Mouse (Mus musculus): ENCODE measurements at regions not wholly inside any gene's neighbourhood (a gene's known extent, or its start where the extent isn't known, plus 50 kb on each side); places are given as distances from the start of the nearest gene placed in this dataset.

GRCm38 (mm10) chr2:138640654-138641053, 384.3 kb downstream of the Btbd3 start:
- in situ Hi-C loops (cut with MboI; ENCODE audit: unreplicated experiment in 2 of 2), result no loop called here

- in situ Hi-C loops (cut with MboI; ENCODE audit: unreplicated experiment in 2 of 2), result no loop called here
Measured at GRCm38 (mm10) chr2:138641335-138641734, 385.0 kb downstream of the Btbd3 start.

GRCm38 (mm10) chr2:138648616-138649015, 392.3 kb downstream of the Btbd3 start:
- in situ Hi-C loops (cut with MboI; ENCODE audit: unreplicated experiment in 2 of 2), result no loop called here

- in situ Hi-C loops (cut with MboI; ENCODE audit: unreplicated experiment in 2 of 2), result no loop called here
Measured at GRCm38 (mm10) chr2:138659376-138659775, 403.0 kb downstream of the Btbd3 start.

- in situ Hi-C loops (cut with MboI; ENCODE audit: unreplicated experiment in 2 of 2), result no loop called here
Measured at GRCm38 (mm10) chr2:138670307-138670706, 413.9 kb downstream of the Btbd3 start.

GRCm38 (mm10) chr2:138674801-138675200, 418.4 kb downstream of the Btbd3 start:
- in situ Hi-C loops (cut with MboI; ENCODE audit: unreplicated experiment in 2 of 2), result no loop called here

- in situ Hi-C loops (cut with MboI; ENCODE audit: unreplicated experiment in 2 of 2), result no loop called here
Measured at GRCm38 (mm10) chr2:138675229-138676065, 419.1 kb downstream of the Btbd3 start.

- in situ Hi-C loops (cut with MboI; ENCODE audit: unreplicated experiment in 2 of 2), result no loop called here
Measured at GRCm38 (mm10) chr2:138688140-138688871, 431.9 kb downstream of the Btbd3 start.

- in situ Hi-C loops (cut with MboI; ENCODE audit: unreplicated experiment in 2 of 2), result no loop called here
Measured at GRCm38 (mm10) chr2:138689497-138689896, 433.1 kb downstream of the Btbd3 start.

- in situ Hi-C loops (cut with MboI; ENCODE audit: unreplicated experiment in 2 of 2), result no loop called here
Measured at GRCm38 (mm10) chr2:138702783-138703182, 446.4 kb downstream of the Btbd3 start.

- in situ Hi-C loops (cut with MboI; ENCODE audit: unreplicated experiment in 2 of 2), result no loop called here
Measured at GRCm38 (mm10) chr2:138703943-138704541, 447.7 kb downstream of the Btbd3 start.

- in situ Hi-C loops (cut with MboI; ENCODE audit: unreplicated experiment in 2 of 2), result no loop called here
Measured at GRCm38 (mm10) chr2:138708763-138709162, 452.4 kb downstream of the Btbd3 start.

- in situ Hi-C loops (cut with MboI; ENCODE audit: unreplicated experiment in 2 of 2), result no loop called here
Measured at GRCm38 (mm10) chr2:138733846-138734245, 477.5 kb downstream of the Btbd3 start.

- in situ Hi-C loops (cut with MboI; ENCODE audit: unreplicated experiment in 2 of 2), result no loop called here
Measured at GRCm38 (mm10) chr2:138744806-138745205, 488.4 kb downstream of the Btbd3 start.

- in situ Hi-C loops (cut with MboI; ENCODE audit: unreplicated experiment in 2 of 2), result no loop called here
Measured at GRCm38 (mm10) chr2:138760439-138760963, 504.1 kb downstream of the Btbd3 start.

GRCm38 (mm10) chr2:138761400-138761799, 505.0 kb downstream of the Btbd3 start:
- in situ Hi-C loops (cut with MboI; ENCODE audit: unreplicated experiment in 2 of 2), result no loop called here

GRCm38 (mm10) chr2:138766275-138766842, 510.0 kb downstream of the Btbd3 start:
- in situ Hi-C loops (cut with MboI; ENCODE audit: unreplicated experiment in 2 of 2), result no loop called here

- in situ Hi-C loops (cut with MboI; ENCODE audit: unreplicated experiment in 2 of 2), result no loop called here
Measured at GRCm38 (mm10) chr2:138783781-138784180, 527.4 kb downstream of the Btbd3 start.

- in situ Hi-C loops (cut with MboI; ENCODE audit: unreplicated experiment in 2 of 2), result no loop called here
Measured at GRCm38 (mm10) chr2:138792711-138793450, 536.5 kb downstream of the Btbd3 start.

- in situ Hi-C loops (cut with MboI; ENCODE audit: unreplicated experiment in 2 of 2), result no loop called here
Measured at GRCm38 (mm10) chr2:138806196-138806595, 549.8 kb downstream of the Btbd3 start.

All from v-Abl transformed pro-B cells (cell line).